Mouse (Mus musculus): ENCODE measurements around the gene Slc41a2.
"Not testable (repeated sequence)": the region's sequence is repeated elsewhere in the genome, so short reads cannot be mapped to it uniquely, and the experiment has no call there.

DNA sequence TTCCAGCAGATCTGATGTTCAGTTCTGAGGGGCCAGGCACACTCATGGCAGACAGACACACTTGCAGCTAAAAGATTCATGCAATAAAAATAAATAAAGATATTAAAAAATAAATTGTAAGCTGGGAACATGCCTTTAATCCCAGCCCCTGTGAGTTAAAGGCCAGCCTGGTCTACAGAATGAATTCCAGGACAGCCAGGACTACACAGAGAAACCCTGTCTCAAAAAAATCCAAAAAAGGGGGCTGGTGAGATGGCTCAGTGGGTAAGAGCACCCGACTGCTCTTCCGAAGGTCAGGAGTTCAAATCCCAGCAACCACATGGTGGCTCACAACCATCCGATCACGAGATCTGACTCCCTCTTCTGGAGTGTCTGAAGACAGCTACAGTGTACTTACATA is 14.1 kb upstream of the Slc41a2 start:
- TF ChIP-seq CTCF, EP300 (IDR thresholded peaks at IDR 0.05; ENCODE audit: low read depth): not testable (repeated sequence)

Data from liver, postnatal 0 days (tissue).